Mouse (Mus musculus): ENCODE results near the gene Ccdc85c.

Ccdc85c gene

GRCm38 (mm10) chr12:108294620-108295019 is 19.4 kb upstream of the Ccdc85c start:
- DNase-seq (ENCODE audit: low read depth) = no peak

- no peak for DNase-seq (ENCODE audit: low read depth)
Observed at GRCm38 (mm10) chr12:108292957-108293356, 17.7 kb upstream of the Ccdc85c start.

GRCm38 (mm10) chr12:108292419-108292818 is 17.2 kb upstream of the Ccdc85c start:
- no peak for DNase-seq (ENCODE audit: low read depth)

- DNase-seq (ENCODE audit: low read depth) = no peak
Observed at GRCm38 (mm10) chr12:108288127-108288880, 13.1 kb upstream of the Ccdc85c start.

- no peak for DNase-seq (ENCODE audit: low read depth)
Observed at GRCm38 (mm10) chr12:108287011-108287410, 11.8 kb upstream of the Ccdc85c start.

- DNase-seq (ENCODE audit: low read depth) = no peak
Observed at GRCm38 (mm10) chr12:108286381-108286780, 11.2 kb upstream of the Ccdc85c start.

GRCm38 (mm10) chr12:108285225-108286011 is 10.2 kb upstream of the Ccdc85c start:
- DNase-seq (ENCODE audit: low read depth) = no peak

GRCm38 (mm10) chr12:108284455-108285224 is 9.4 kb upstream of the Ccdc85c start:
- DNase-seq (ENCODE audit: low read depth) = no peak

- no peak for DNase-seq (ENCODE audit: low read depth)
Observed at GRCm38 (mm10) chr12:108278221-108278918, 3.1 kb upstream of the Ccdc85c start.

GRCm38 (mm10) chr12:108277341-108277841 is 2.2 kb upstream of the Ccdc85c start:
- DNase-seq (ENCODE audit: low read depth) = no peak

GRCm38 (mm10) chr12:108275920-108276822 is 946 bp upstream of the Ccdc85c start:
- DNase-seq (ENCODE audit: low read depth) = no peak

- peak; percentile 84 for DNase-seq (ENCODE audit: low read depth)
Observed at GRCm38 (mm10) chr12:108275508-108275890, 274 bp upstream of the Ccdc85c start.

GRCm38 (mm10) chr12:108274313-108274595 is 971 bp downstream of the Ccdc85c start:
- DNase-seq (ENCODE audit: low read depth) = no peak

GRCm38 (mm10) chr12:108273466-108274312 is 1.5 kb downstream of the Ccdc85c start:
- DNase-seq (ENCODE audit: low read depth) = no peak

GRCm38 (mm10) chr12:108272143-108272635 is 3.0 kb downstream of the Ccdc85c start:
- DNase-seq (ENCODE audit: low read depth) = no peak

GRCm38 (mm10) chr12:108271351-108272142 is 3.7 kb downstream of the Ccdc85c start:
- DNase-seq (ENCODE audit: low read depth) = no peak

GRCm38 (mm10) chr12:108270240-108270919 is 4.8 kb downstream of the Ccdc85c start:
- DNase-seq (ENCODE audit: low read depth) = no peak

- DNase-seq (ENCODE audit: low read depth) = no peak
Observed at GRCm38 (mm10) chr12:108269699-108270098, 5.5 kb downstream of the Ccdc85c start.

All from fibroblast of lung, adult 2 months (primary cell).